Mouse (Mus musculus) testis, postnatal 10 days (tissue): Measurements from ENCODE around the gene Enoph1.
A peak's percentile ranks its signal among the peaks of the same experiment; 100 is the strongest.

Experiments
- DNase-seq: peaks from one replicate; pipeline ENCODE4 v3.0.0; 2021; ENCODE audit warnings: low spot score

The Enoph1 gene

GRCm38 (mm10) chr5:100039602-100040142, at the start of gene Enoph1, which contains the start of gene Hnrnpdl:
Gene Enoph1 (plus strand): TSS chr5:100039985.
Gene Hnrnpdl (minus strand): TSS chr5:100039664.
- peak; percentile 96 for DNase-seq

- no peak for DNase-seq
These were observed 45.6 kb upstream of the Enoph1 start for GRCm38 (mm10) chr5:99994166-99994565.

- DNase-seq = no peak
These were observed 45.1 kb upstream of the Enoph1 start for GRCm38 (mm10) chr5:99994680-99995079.

- DNase-seq = no peak
These were observed 39.7 kb upstream of the Enoph1 start for GRCm38 (mm10) chr5:100000048-100000447.

- no peak for DNase-seq
These were observed 39.3 kb upstream of the Enoph1 start for GRCm38 (mm10) chr5:100000500-100000899.

- DNase-seq = no peak
These were observed 35.9 kb upstream of the Enoph1 start for GRCm38 (mm10) chr5:100003895-100004294.

- no peak for DNase-seq
These were observed 34.4 kb upstream of the Enoph1 start for GRCm38 (mm10) chr5:100005431-100005830.

- DNase-seq = no peak
These were observed 33.9 kb upstream of the Enoph1 start for GRCm38 (mm10) chr5:100005896-100006295.

- DNase-seq = no peak
These were observed 33.3 kb upstream of the Enoph1 start for GRCm38 (mm10) chr5:100006324-100007039.

GRCm38 (mm10) chr5:100007040-100007375, 32.8 kb upstream of the Enoph1 start:
- DNase-seq = no peak

GRCm38 (mm10) chr5:100008485-100008884, 31.3 kb upstream of the Enoph1 start:
- no peak for DNase-seq

GRCm38 (mm10) chr5:100012599-100012998, 27.2 kb upstream of the Enoph1 start:
- DNase-seq = no peak

- DNase-seq = no peak
These were observed 19.7 kb upstream of the Enoph1 start for GRCm38 (mm10) chr5:100020089-100020488.

GRCm38 (mm10) chr5:100024403-100024802, 15.4 kb upstream of the Enoph1 start:
- no peak for DNase-seq

- no peak for DNase-seq
These were observed 14.9 kb upstream of the Enoph1 start for GRCm38 (mm10) chr5:100024868-100025267.

- no peak for DNase-seq
These were observed 9.7 kb upstream of the Enoph1 start for GRCm38 (mm10) chr5:100030069-100030468.

GRCm38 (mm10) chr5:100032107-100032506, 7.7 kb upstream of the Enoph1 start:
- no peak for DNase-seq

- DNase-seq = no peak
These were observed 7.1 kb upstream of the Enoph1 start for GRCm38 (mm10) chr5:100032646-100033045.

- no peak for DNase-seq
These were observed 3.8 kb upstream of the Enoph1 start for GRCm38 (mm10) chr5:100035950-100036349.

GRCm38 (mm10) chr5:100036681-100037080, 3.1 kb upstream of the Enoph1 start:
- DNase-seq = no peak

- DNase-seq = peak; percentile 98
These were observed 1.6 kb upstream of the Enoph1 start for GRCm38 (mm10) chr5:100037965-100038713.

- DNase-seq = peak; percentile 98
These were observed 827 bp upstream of the Enoph1 start for GRCm38 (mm10) chr5:100038714-100039601.
